Mouse (Mus musculus) forelimb bud, embryonic 11.5 days (tissue): ENCODE data around the gene Tead3.

Source experiments
- DNase-seq: peaks from one replicate; pipeline ENCODE4 v3.0.0-alpha.2; 2012; ENCODE audit warnings: low read depth, low spot score

Tead3 gene

GRCm38 (mm10) chr17:28350466-28351352 lies at the start of gene Tead3:
TSS of gene Tead3 (minus strand) at chr17:28350817.
- DNase-seq = peak; percentile 76

- DNase-seq = no peak
Measured at GRCm38 (mm10) chr17:28394994-28395393, 44.4 kb upstream of the Tead3 start.

- no peak for DNase-seq
Measured at GRCm38 (mm10) chr17:28394051-28394765, 43.6 kb upstream of the Tead3 start.

- no peak for DNase-seq
Measured at GRCm38 (mm10) chr17:28391568-28392432, 41.2 kb upstream of the Tead3 start.

- DNase-seq = peak; percentile 52
Measured at GRCm38 (mm10) chr17:28388534-28388933, 37.9 kb upstream of the Tead3 start.

GRCm38 (mm10) chr17:28386150-28386905 lies 35.7 kb upstream of the Tead3 start:
- peak; percentile 87 for DNase-seq

GRCm38 (mm10) chr17:28384298-28384697 lies 33.7 kb upstream of the Tead3 start:
- DNase-seq = no peak

- no peak for DNase-seq
Measured at GRCm38 (mm10) chr17:28380255-28380654, 29.6 kb upstream of the Tead3 start.

GRCm38 (mm10) chr17:28375592-28376061 lies 25.0 kb upstream of the Tead3 start:
- no peak for DNase-seq

GRCm38 (mm10) chr17:28374494-28374893 lies 23.9 kb upstream of the Tead3 start:
- no peak for DNase-seq

- no peak for DNase-seq
Measured at GRCm38 (mm10) chr17:28373821-28374220, 23.2 kb upstream of the Tead3 start.

GRCm38 (mm10) chr17:28371941-28372340 lies 21.3 kb upstream of the Tead3 start:
- DNase-seq = no peak

GRCm38 (mm10) chr17:28371286-28371685 lies 20.7 kb upstream of the Tead3 start:
- DNase-seq = no peak

GRCm38 (mm10) chr17:28369056-28369455 lies 18.4 kb upstream of the Tead3 start:
- DNase-seq = no peak

GRCm38 (mm10) chr17:28368449-28368848 lies 17.8 kb upstream of the Tead3 start:
- DNase-seq = peak; percentile 75

- no peak for DNase-seq
Measured at GRCm38 (mm10) chr17:28365122-28365521, 14.5 kb upstream of the Tead3 start, which contains the start of gene Tulp1. TSS of gene Tulp1 (minus strand) at chr17:28365222.

- DNase-seq = no peak
Measured at GRCm38 (mm10) chr17:28363507-28363906, 12.9 kb upstream of the Tead3 start.

- no peak for DNase-seq
Measured at GRCm38 (mm10) chr17:28362653-28363292, 12.2 kb upstream of the Tead3 start.

GRCm38 (mm10) chr17:28361921-28362652 lies 11.5 kb upstream of the Tead3 start:
- DNase-seq = no peak
